Mouse (Mus musculus): ENCODE measurements at regions not wholly inside any gene's neighbourhood (a gene's known extent, or its start where the extent isn't known, plus 50 kb on each side); places are given as distances from the start of the nearest gene placed in this dataset.
A peak's percentile ranks its signal among the peaks of the same experiment; 100 is the strongest.

- DNase-seq (ENCODE audit: low spot score in 2 of 2): no peak
Measured at GRCm38 (mm10) chr3:133599731-133600130, 54.8 kb upstream of the Tet2 start.

GRCm38 (mm10) chr3:133600447-133601220 lies 55.7 kb upstream of the Tet2 start:
- DNase-seq (ENCODE audit: low spot score in 2 of 2): peak; percentile 28 to 68

DNA sequence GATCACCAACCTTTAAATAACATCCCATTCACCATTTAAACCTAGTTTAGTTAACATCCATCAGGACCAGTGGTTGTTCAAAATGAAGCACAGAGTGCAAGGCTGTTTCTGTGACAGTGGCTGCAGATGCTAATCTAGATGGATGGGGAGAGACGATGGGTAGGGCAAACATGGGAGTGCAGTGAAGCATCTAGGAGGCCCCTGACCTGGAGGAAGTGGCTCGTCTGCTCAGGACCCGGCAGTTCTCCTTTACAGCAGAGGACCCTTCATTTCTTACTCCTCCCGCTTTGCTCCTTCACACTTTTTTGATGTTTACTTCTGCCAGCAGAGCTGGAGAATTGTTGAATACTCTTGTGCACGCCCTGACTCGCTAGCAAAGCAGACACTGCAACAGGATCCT lies 60.5 kb upstream of the Tet2 start:
- DNase-seq (ENCODE audit: low spot score in 2 of 2): no peak

DNA sequence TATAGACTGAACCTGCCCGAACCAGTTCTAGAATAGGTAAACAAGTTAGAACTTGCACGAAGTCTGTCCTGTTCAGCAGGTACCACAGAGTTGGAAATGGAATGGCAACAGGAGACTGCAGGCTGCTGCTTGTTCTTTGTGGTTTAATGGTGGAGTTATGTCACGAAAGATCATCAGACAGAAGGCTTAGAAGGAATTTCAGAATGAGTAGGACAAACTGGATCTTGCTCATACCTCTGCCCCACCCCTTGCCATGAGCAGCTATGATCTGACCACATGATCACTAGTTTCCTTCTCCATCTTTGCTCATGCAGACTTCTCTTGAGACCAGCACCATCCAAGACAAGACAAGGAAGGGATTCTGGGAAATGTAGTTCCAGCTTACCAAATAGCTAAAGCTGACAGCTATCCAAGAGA lies 63.9 kb upstream of the Tet2 start:
- no peak for DNase-seq (ENCODE audit: low spot score in 2 of 2)

- no peak for DNase-seq (ENCODE audit: low spot score in 2 of 2)
Measured at GRCm38 (mm10) chr3:133613836-133614711, 69.1 kb upstream of the Tet2 start.

DNA sequence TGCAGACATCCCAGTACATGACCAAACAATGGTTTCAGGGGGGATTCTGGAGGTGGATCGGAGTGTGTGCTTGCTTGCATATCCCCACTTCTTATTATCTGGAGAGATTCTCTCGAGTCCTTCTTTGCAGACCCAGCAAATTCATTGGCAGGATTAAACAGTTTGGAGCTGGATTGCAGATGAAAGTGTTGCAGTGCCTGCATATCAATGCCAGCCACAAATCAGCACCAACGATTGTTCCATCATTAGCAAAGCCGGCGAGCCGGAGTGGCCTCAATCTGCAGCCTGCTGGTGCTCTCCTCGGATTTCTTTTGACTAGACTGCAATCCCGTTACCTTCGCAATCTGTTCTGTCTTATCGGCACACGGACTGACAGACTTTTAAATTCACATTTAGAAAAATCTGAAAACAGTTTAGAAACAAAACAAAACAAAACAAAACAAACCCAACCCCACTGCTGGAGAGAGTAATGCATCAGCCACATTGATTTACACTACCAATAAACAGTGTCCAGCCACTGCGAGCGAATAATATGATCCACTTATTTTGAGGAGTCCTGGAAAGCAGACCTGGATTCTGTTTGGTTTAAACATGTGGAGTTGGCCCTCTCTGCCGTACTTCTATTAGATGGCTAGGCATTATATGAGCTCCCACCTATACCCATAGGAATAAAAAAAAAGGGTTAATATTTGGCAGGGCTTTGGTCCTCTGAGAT lies 69.9 kb upstream of the Tet2 start:
- peak in 1 of 2 experiments; percentile 19 for DNase-seq (ENCODE audit: low spot score in 2 of 2)

- DNase-seq (ENCODE audit: low spot score in 2 of 2): no peak
Measured at GRCm38 (mm10) chr3:133617036-133617435, 72.1 kb upstream of the Tet2 start.

DNA sequence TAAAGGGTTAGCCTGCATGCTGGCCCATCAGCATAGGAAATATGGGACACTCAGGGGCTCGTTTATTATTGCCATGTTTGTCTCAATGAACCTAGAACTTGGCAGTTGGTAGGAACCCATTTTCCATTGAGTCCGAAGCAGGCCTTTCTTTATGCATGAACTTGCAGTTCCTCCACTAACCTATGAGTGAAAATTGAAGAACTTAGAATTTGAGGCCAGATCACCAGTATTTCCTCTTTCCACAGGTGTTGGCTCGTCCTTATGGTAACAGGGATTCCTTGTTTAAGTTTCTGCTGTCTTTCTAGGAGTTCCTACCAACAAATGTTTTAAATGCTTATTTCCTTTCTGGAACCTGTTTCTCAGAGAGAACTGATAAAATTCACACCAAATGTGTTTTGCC lies 73.6 kb upstream of the Tet2 start:
- DNase-seq (ENCODE audit: low spot score in 2 of 2): no peak

- no peak for DNase-seq (ENCODE audit: low spot score in 2 of 2)
Measured at GRCm38 (mm10) chr3:133623201-133623744, 78.3 kb upstream of the Tet2 start.

GRCm38 (mm10) chr3:133624079-133624875 lies 79.3 kb upstream of the Tet2 start:
- DNase-seq (ENCODE audit: low spot score in 2 of 2): no peak

- no peak for DNase-seq (ENCODE audit: low spot score in 2 of 2)
Measured at GRCm38 (mm10) chr3:133625046-133625445, 80.1 kb upstream of the Tet2 start.

DNA sequence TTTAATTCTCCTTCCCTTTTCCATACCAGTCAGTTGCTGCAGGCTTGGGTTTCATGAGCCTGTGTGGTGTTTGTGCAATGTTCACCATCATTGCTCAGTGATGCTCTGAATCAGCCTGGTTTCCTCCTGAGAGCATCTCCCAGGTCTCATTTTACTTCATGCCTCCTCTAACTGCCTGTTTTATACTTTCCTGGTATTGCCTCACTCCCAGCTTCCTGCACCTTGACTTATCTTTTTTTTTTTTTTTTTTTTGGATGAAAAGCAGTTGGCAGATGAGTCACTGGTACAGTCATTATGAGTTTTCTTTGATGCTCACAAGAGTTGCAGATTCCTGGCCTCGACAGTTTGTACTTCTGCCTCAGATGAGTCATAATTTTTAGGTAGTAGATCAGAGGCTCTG lies 81.5 kb upstream of the Tet2 start:
- DNase-seq (ENCODE audit: low spot score in 2 of 2): no peak

DNA sequence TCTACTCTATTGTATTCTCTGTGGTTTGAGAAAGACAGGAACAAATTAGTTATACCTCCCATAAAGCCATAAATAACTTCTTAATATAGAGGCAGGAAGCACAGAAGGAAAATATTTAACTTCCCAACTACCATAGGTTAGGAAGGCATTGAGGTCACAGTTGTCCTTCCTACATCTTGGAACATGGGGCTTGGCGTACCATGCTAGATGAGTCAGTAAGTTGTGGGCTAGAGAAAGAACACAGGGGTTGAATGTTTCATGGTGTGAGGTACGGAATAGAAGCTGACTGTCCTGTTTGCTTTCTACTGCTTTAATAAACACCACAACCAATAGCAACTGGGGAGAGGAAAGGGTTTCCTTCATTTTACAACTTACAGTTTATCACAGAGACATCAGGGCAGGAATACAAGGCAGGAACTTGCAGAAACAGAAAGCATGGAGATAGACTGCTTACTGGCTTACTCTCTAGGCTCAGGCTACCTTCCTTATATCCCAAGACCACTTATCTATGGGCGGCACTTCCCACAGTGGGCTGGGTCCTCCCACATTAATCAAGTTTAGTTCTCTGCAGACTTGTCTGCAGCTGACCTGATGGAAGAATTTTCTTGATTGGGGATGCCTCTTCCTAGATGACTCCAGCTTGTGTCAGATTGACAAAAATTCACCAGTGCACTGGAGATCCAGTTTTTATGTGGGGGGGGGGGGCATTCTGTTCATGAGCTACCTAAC lies 82.3 kb upstream of the Tet2 start:
- no peak for DNase-seq (ENCODE audit: low spot score in 2 of 2)

- no peak for DNase-seq (ENCODE audit: low spot score in 2 of 2)
Measured at GRCm38 (mm10) chr3:133634306-133634705, 89.4 kb upstream of the Tet2 start.

DNA sequence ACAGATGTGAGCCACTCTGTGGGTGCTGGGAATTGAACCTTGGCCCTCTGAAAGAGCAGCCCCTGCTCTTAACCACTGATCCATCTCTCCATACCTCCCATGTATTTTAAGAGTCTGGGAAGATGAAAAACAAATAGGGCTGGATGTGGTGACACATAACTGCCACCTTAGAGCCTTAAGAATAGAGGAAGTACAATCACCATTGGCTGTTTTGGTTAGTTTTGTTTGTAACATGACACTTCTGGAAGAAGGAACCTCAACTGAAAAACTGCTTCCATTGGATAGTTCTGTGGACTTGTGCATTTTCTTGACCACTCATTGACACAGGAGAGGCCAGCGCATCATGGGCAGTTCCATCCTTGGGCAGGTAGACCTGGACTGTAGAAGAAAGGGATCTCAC lies 100.7 kb upstream of the Tet2 start:
- DNase-seq (ENCODE audit: low spot score in 2 of 2): no peak

DNA sequence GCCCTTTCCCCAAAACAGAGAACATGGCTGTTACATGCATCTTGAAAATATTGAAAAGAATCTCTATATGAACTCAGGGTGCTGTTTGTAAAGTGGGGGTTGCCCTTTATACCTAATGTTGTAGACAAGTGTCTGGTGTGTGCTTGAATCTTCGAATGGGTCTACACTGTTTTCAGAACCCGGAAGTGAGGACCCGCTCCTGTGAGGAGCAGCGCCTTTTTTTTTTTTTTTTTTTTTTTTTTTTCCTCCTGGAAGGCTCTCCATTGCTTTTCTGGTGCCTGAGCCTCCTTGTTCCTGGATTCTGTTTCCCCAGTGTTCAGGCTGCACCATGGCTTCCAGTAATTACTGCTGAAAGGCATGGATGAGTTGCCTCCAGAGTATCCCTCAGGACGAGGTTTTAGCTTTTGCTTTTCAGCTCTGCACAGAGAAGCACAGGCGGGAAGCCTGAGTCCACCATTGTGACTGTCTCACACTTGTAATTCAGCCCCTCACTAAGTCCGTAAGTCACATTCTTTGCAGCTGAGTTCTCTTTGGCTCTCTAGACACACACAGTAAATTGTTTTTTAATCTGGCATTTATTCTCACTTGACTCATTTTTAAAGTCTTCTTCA lies 101.6 kb upstream of the Tet2 start:
- no peak for DNase-seq (ENCODE audit: low spot score in 2 of 2)

DNA sequence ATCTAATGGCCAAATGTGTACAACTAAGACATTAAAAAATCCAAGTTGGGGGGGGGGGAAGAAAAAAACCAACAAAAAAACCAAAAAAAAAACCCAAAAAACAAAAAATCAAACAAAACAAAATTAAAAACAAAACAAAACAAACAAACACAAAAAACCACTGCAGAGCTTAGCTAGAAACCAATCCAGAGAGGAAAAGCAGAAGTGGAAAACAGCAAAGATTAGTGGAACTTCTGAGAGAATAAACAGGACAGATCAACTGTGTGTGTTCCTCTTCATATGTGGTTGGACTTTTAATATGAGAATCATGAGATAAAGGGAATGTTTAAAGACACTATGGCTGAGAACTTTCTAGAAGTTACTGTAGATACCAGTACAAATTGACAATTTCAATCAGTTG lies 105.1 kb upstream of the Tet2 start:
- DNase-seq (ENCODE audit: low spot score in 2 of 2): no peak

GRCm38 (mm10) chr3:133651996-133652395 lies 107.1 kb upstream of the Tet2 start:
- DNase-seq (ENCODE audit: low spot score in 2 of 2): no peak

- DNase-seq (ENCODE audit: low spot score in 2 of 2): no peak
Measured at GRCm38 (mm10) chr3:133659759-133660158, 114.8 kb upstream of the Tet2 start.

- no peak for DNase-seq (ENCODE audit: low spot score in 2 of 2)
Measured at GRCm38 (mm10) chr3:133661303-133661702, 116.4 kb upstream of the Tet2 start.
